Comparison of ENCODE assay signal across 8 mouse cellular contexts in genomic region chr7:45700301-45701015, GRCm38 (mm10). TPM values are rescaled to one million over a fixed set of nuclear protein-coding genes. Genes with fewer than 3 reads are reported as not detected.
A peak's percentile ranks its signal among the peaks of the same experiment; 100 is the strongest.
DNase-seq lines count a peak whose midpoint lies in the region; ATAC-seq and TF ChIP-seq lines count a peak whose summit lies in the region.

No protein-coding gene starts in this region.

- H3K27me3 ChIP-seq in E14TG2a.4 (ENCODE audit: insufficient read depth, low read length): peaks cover 38% of the 10 kb centered on the region
- peaks cover 33% of the 10 kb centered on the region for H3K27me3 ChIP-seq in lung, embryonic 15.5 days

- 0 out of 2 replicates have a peak, but pooled peaks cover 2% of the 10 kb centered on the region for H3K9me3 ChIP-seq in E14TG2a.4 (ENCODE audit: low read length)
- no peaks in the 10 kb centered on the region for H3K9me3 ChIP-seq in lung, embryonic 15.5 days

- H3K4me2 ChIP-seq in lung, embryonic 15.5 days: peak overlapping the region; percentile 72

- no peak overlapping the region for H3K27ac ChIP-seq in lung, embryonic 15.5 days

- peak overlapping the region; percentile 76 for H3K4me3 ChIP-seq in E14TG2a.4 (replicated peaks; ENCODE audit: low read length)
- H3K4me3 ChIP-seq in lung, embryonic 15.5 days: peak overlapping the region; percentile 34

- ATAC-seq in lung, embryonic 15.5 days (ENCODE audit: borderline replicate concordance, extremely low read depth, low FRiP score, low TSS enrichment): peak; percentile 13; the same call in 1 of the 2 replicates
- no peak for ATAC-seq in megakaryocyte-erythroid progenitor cell, adult 5-6 weeks (replicated peaks; ENCODE audit: low FRiP score, low TSS enrichment, poor library complexity, severe bottlenecking)

- TF ChIP-seq CTCF in E14TG2a.4 (conservative IDR thresholded peaks at IDR 0.05; ENCODE audit: low read length): no peak

- H3K4me1 ChIP-seq in E14TG2a.4 (replicated peaks; ENCODE audit: low read depth, low read length): peaks cover 57% of the 10 kb centered on the region
- H3K4me1 ChIP-seq in lung, embryonic 15.5 days: peaks cover 28% of the 10 kb centered on the region

- peak; percentile 76 for DNase-seq in cerebellum, adult 11 months
- peak; percentile 77 for DNase-seq in forelimb bud, embryonic 11.5 days (ENCODE audit: low read depth, low spot score)
- DNase-seq in heart, postnatal 4 days: peak; percentile 79
- peak; percentile 85 for DNase-seq in layer of hippocampus, adult 9-11 months
- DNase-seq in retina, embryonic 14.5 days (ENCODE audit: low spot score): peak; percentile 85

- no peaks in the 10 kb centered on the region for H3K36me3 ChIP-seq in E14TG2a.4 (ENCODE audit: insufficient read depth, low read length)
- H3K36me3 ChIP-seq in lung, embryonic 15.5 days: no peaks in the 10 kb centered on the region

- H3K9ac ChIP-seq in lung, embryonic 15.5 days: peak overlapping the region; percentile 36

- WGBS in lung, embryonic 15.5 days: 1% methylated on average over 20 of the region's 20 CpGs

RNA-seq across cellular contexts. Expression of gene Car11, which starts 0.8 kb away (rescaled TPM):
- total RNA-seq in heart, postnatal 4 days (2021): 1 to 10 TPM; 4.5 to 5.0 TPM
- polyA plus RNA-seq in lung, embryonic 15.5 days (2015; fragmentation: Nextera tagmentation; extraction: Ambion mirVana): 2.4 and 4.6 TPM in 2 replicates
- not detected in 2 replicates for total RNA-seq in megakaryocyte-erythroid progenitor cell, adult 5-6 weeks (2014; fragmentation: Nextera tagmentation)
- total RNA-seq in megakaryocyte-erythroid progenitor cell, adult 5-6 weeks (2017): not detected in 2 replicates

RNA-seq across cellular contexts. Expression of gene Dbp, which starts 4.4 kb away (rescaled TPM):
- 10 to 100 TPM; 22.6 to 25.1 TPM for total RNA-seq in heart, postnatal 4 days (2021)
- 2.7 and 3.1 TPM in 2 replicates for polyA plus RNA-seq in lung, embryonic 15.5 days (2015; fragmentation: Nextera tagmentation; extraction: Ambion mirVana)
- total RNA-seq in megakaryocyte-erythroid progenitor cell, adult 5-6 weeks (2014; fragmentation: Nextera tagmentation): 7.1 and 9.1 TPM in 2 replicates
- total RNA-seq in megakaryocyte-erythroid progenitor cell, adult 5-6 weeks (2017): 5.6 and 6.2 TPM in 2 replicates

RNA-seq across cellular contexts. Expression of gene Sec1, which starts 6.3 kb away (rescaled TPM):
- total RNA-seq in heart, postnatal 4 days (2021): under 1 TPM; 0.14 to 0.18 TPM
- 0.21 and 0.42 TPM in 2 replicates for polyA plus RNA-seq in lung, embryonic 15.5 days (2015; fragmentation: Nextera tagmentation; extraction: Ambion mirVana)
- not detected in 2 replicates for total RNA-seq in megakaryocyte-erythroid progenitor cell, adult 5-6 weeks (2014; fragmentation: Nextera tagmentation)
- not detected in 2 replicates for total RNA-seq in megakaryocyte-erythroid progenitor cell, adult 5-6 weeks (2017)

RNA-seq across cellular contexts. Expression of gene Rpl18, which starts 14.8 kb away (rescaled TPM):
- 100 to 1,000 TPM; 787 to 798 TPM for total RNA-seq in heart, postnatal 4 days (2021)
- 1,016 and 1,098 TPM in 2 replicates for polyA plus RNA-seq in lung, embryonic 15.5 days (2015; fragmentation: Nextera tagmentation; extraction: Ambion mirVana)
- total RNA-seq in megakaryocyte-erythroid progenitor cell, adult 5-6 weeks (2014; fragmentation: Nextera tagmentation): 2,679 and 3,223 TPM in 2 replicates
- 1,594 and 2,062 TPM in 2 replicates for total RNA-seq in megakaryocyte-erythroid progenitor cell, adult 5-6 weeks (2017)

RNA-seq across cellular contexts. Expression of gene Ntn5, which starts 16.6 kb away (rescaled TPM):
- not detected for total RNA-seq in heart, postnatal 4 days (2021)
- polyA plus RNA-seq in lung, embryonic 15.5 days (2015; fragmentation: Nextera tagmentation; extraction: Ambion mirVana): 0.52 and 0.69 TPM in 2 replicates
- not detected in 2 replicates for total RNA-seq in megakaryocyte-erythroid progenitor cell, adult 5-6 weeks (2014; fragmentation: Nextera tagmentation)
- total RNA-seq in megakaryocyte-erythroid progenitor cell, adult 5-6 weeks (2017): not detected in 2 replicates

Comparison
In these comparisons a context has a peak if more than half of its experiments do, and no peak if none do; other contexts are left out.
1. RNA of gene Car11, which starts 0.8 kb away (total RNA-seq): 4.5 to 5.0 TPM in heart, postnatal 4 days; not detected in megakaryocyte-erythroid progenitor cell, adult 5-6 weeks; every median in the first group is over 4 times any median in the second.
2. Peak in every context shown above with its lines, with median percentiles within 50 percentile points of each other: DNase-seq.